Mouse (Mus musculus) heart, postnatal 25 days (tissue): ENCODE data around the gene Gm5426. TPM values are rescaled to one million over a fixed set of nuclear protein-coding genes. Genes with fewer than 3 reads are reported as not detected.
"Not testable (repeated sequence)": the region's sequence is repeated elsewhere in the genome, so short reads cannot be mapped to it uniquely, and the experiment has no call there.

Experiments
- DNase-seq: peaks from one replicate; pipeline ENCODE4 v3.0.0; 2022; ENCODE audit warnings: low spot score
- intact Hi-C: fragments of 180-260 bp; cut with DNase I; formaldehyde crosslinking; loops from one replicate; pipeline ENCODE4 v1.15.1; 2025
- total RNA-seq, 2 experiments: library from RNA; stranded (reverse); gene quantifications; 2 replicates each; pipeline ENCODE4 v1.2.3; 2021

Gene Gm5426
- total RNA-seq, 2 experiments from 2014 or later: not detected

- DNase-seq: no peak
- intact Hi-C loops: loop anchor here (5.0 to 10.0 kb wide), 4 partner anchors 81 to 1181 kb away; no protein-coding TSS in a partner anchor
Measured at GRCm38 (mm10) chr10:96131112-96131511, 5.3 kb upstream of the Gm5426 start.

- DNase-seq: no peak
- intact Hi-C loops: loop anchor here (1.0 to 10.0 kb wide), 5 partner anchors 80 to 1208 kb away; no protein-coding TSS in a partner anchor
Measured at GRCm38 (mm10) chr10:96132161-96132560, 4.2 kb upstream of the Gm5426 start.

- no peak for DNase-seq
- intact Hi-C loops: loop anchor here (10.0 kb wide), 1 partner anchor 1026 kb away; no protein-coding TSS in a partner anchor
Measured at GRCm38 (mm10) chr10:96138585-96138984, 2.2 kb downstream of the Gm5426 start.

- not testable (repeated sequence) for DNase-seq
- intact Hi-C loops: loop anchor here (10.0 kb wide), 1 partner anchor 1026 kb away; no protein-coding TSS in a partner anchor
Measured at GRCm38 (mm10) chr10:96139274-96139673, 2.9 kb downstream of the Gm5426 start.

- DNase-seq: no peak
- intact Hi-C loops: no loop called here
Measured at GRCm38 (mm10) chr10:96146578-96146977, 10.2 kb downstream of the Gm5426 start.

- intact Hi-C loops: no loop called here
Measured at GRCm38 (mm10) chr10:96148250-96148699, 11.9 kb downstream of the Gm5426 start.

GRCm38 (mm10) chr10:96150401-96151116 lies 14.2 kb downstream of the Gm5426 start:
- no peak for DNase-seq
- intact Hi-C loops: no loop called here

More at GRCm38 (mm10) chr10:96148250-96148699, 11.9 kb downstream of the Gm5426 start:
- DNase-seq: no peak

- intact Hi-C loops: no loop called here
Measured at GRCm38 (mm10) chr10:96153315-96153714, 16.9 kb downstream of the Gm5426 start.

GRCm38 (mm10) chr10:96162975-96163706 lies 26.7 kb downstream of the Gm5426 start:
- intact Hi-C loops: no loop called here
- no peak for DNase-seq

More at GRCm38 (mm10) chr10:96153315-96153714, 16.9 kb downstream of the Gm5426 start:
- DNase-seq: no peak

GRCm38 (mm10) chr10:96163791-96164190 lies 27.4 kb downstream of the Gm5426 start:
- no peak for DNase-seq
- intact Hi-C loops: no loop called here

- intact Hi-C loops: no loop called here
- no peak for DNase-seq
Measured at GRCm38 (mm10) chr10:96165260-96165659, 28.9 kb downstream of the Gm5426 start.

GRCm38 (mm10) chr10:96168998-96169397 lies 32.6 kb downstream of the Gm5426 start:
- DNase-seq: no peak
- intact Hi-C loops: no loop called here

GRCm38 (mm10) chr10:96171546-96171945 lies 35.1 kb downstream of the Gm5426 start:
- intact Hi-C loops: no loop called here
- DNase-seq: no peak

GRCm38 (mm10) chr10:96172964-96173363 lies 36.6 kb downstream of the Gm5426 start:
- intact Hi-C loops: no loop called here
- DNase-seq: no peak

- no peak for DNase-seq
- intact Hi-C loops: no loop called here
Measured at GRCm38 (mm10) chr10:96173771-96174170, 37.4 kb downstream of the Gm5426 start.

- DNase-seq: no peak
- intact Hi-C loops: no loop called here
Measured at GRCm38 (mm10) chr10:96176916-96177315, 40.5 kb downstream of the Gm5426 start.

GRCm38 (mm10) chr10:96180554-96181397 lies 44.4 kb downstream of the Gm5426 start:
- intact Hi-C loops: no loop called here
- no peak for DNase-seq

GRCm38 (mm10) chr10:96181398-96181790 lies 45.0 kb downstream of the Gm5426 start:
- intact Hi-C loops: no loop called here
- no peak for DNase-seq

- DNase-seq: no peak
Measured at GRCm38 (mm10) chr10:96181883-96182628, 45.7 kb downstream of the Gm5426 start.

More at GRCm38 (mm10) chr10:96181883-96182628, 45.7 kb downstream of the Gm5426 start:
- intact Hi-C loops: no loop called here
